Mouse (Mus musculus): ENCODE results near the gene Rragc.
A peak's percentile ranks its signal among the peaks of the same experiment; 100 is the strongest.
"Not testable (repeated sequence)": the region's sequence is repeated elsewhere in the genome, so short reads cannot be mapped to it uniquely, and the experiment has no call there.

Rragc gene

DNA sequence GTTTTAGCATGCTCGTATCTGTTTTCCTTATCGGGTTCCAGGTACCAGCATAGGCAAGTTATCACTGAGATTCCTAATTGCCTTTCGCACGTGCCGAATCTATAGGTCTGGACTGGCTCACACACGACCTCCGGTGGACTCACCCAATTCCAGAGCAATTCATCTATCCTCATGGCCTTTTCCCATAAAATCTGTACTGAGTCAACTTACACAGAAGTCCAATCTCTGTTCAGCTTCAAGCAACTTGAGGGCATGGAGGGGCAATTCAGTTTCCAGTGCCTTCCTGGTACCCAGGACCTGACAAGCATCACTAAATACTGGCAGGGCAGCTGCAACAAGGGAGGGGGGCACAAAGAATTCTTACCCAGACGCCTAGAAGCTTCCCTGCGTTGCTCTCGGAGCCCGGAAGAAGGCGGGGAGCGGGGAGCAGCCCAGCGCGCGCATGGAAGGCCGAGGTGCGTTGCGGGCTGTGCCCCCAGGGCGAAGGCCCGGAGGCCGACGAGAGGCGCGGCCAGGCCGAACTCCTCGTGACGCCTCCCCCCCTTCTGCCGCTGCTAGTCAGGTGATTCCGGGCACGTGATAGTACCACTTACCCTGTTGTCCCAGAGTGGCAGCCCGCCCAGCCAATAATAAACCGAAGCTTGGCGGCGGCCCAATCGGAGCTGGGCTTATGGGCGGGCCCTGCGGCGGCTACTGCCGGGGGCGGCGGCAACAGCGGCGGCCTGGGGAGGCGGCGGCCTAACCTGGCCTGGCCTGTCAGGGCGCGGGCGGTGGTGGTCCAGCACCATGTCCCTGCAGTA is at the start of gene Rragc:
TSS of gene Rragc (plus strand) at position 699 of the 800 bp plus-strand sequence.
- peak; percentile 97 for DNase-seq (ENCODE audit: low read depth, low spot score)

DNA sequence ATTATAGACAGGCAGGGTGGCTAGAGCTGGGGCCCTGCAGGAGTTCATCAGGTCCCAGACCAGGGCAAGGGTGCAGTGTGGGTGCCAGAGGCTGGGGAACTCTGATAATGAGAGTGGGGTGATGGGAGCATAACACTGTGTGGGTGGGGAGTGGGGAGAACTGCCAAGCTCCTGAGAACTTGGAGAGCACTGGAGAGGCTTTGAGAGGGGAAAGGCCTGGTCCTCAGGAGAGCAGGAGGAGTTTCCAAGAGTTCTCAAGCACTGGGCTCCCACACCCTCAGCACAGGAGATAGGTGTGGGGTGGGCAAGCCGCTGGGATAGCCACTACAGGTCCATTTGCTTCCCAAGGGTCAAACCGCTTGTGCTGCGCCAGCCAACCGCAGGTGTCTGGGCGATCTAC is 23.5 kb upstream of the Rragc start:
- DNase-seq (ENCODE audit: low read depth, low spot score): no peak

DNA sequence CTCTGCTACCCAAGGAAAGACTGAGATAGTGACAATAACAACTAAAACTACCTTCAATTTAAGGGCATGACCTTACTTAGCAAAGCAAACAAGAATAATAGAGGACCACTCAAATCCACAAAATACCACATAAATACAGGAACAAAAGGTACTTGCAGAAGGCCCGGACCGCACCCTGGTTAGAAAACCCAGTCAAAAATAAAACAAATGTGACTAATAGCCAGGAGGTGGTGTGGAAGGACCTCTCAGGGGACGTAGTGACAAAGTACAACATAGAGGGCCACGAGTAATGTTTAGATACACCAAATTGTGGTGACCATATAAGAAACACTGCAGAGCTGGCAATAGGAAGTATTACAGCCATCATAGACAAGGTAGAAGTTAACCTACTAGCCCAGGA is 23.0 kb upstream of the Rragc start:
- DNase-seq (ENCODE audit: low read depth, low spot score): no peak

DNA sequence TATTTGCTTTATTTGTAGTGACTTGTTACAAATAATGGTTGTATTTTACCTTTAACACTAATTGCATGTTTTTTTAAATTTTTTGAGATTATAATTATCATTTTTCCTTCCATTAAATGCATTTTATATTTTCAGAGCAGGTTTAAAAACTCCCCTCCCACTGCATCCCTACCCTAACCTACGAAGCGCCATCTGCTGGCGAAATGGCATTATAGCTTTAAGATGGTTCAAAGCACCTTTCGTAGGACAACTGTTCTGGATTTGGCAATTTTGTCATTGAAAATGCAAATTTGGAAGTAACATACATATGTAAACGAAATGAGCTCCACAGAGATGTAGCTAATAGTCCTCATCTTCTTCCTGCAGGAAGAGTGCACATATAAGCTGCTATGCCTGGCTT is 18.6 kb upstream of the Rragc start:
- DNase-seq (ENCODE audit: low read depth, low spot score): peak; percentile 29

DNA sequence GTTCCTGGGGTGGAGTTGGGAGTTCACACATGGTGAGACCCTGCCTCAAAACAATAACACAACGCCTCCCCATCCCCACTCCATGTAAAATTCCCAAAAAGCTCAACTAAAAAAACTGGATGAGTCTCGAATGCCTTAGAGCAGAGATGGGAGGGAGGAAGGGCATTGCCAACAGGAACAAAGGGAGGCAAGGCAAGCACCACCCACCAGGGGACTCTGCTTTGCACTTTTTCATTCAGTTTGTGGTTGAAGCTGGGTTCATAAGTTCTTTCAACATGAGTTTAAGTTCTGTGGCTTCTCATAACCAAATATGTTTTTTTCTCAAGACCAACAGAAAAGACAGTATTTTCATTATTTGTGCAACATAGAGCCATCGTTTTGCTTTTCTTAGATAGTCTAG is 13.8 kb upstream of the Rragc start:
- no peak for DNase-seq (ENCODE audit: low read depth, low spot score)

DNA sequence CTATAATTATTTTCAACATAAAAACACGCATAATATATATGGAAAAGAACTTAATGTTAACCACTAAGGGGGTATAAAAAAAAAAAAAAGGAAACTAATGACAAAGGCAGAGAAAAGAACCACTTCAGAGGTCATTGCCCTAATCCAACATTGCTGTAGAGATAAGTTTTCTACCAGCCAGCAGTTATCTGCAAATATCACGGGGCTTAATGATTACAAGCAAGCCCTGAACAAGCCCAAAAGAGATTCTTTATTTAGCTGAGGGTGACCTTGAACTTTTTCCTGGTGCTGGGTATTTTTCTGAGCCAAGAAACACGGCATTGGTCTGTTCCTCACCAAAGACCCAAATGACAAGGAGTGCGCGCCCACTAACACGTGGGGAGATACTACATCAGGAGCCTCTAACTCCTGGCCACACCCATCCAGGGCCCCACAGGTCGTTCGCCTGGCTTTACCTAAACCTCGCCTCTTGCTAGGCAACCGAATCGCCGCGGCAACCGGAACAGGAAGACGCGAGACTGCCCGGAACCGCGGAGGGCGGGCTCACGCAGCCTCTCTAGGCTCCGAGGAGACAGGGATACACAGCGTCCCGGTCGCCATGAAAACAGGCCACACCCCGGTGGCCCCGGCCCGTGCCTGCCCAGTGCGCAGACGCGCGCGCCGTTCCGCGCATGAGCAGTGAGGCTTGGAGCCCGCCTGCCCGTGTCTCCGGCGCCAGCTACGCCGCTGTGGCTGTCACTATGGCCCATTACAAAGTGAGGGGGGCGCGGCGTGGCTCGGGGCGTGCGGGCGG is 12.7 kb upstream of the Rragc start, which contains the start of gene Mycbp:
TSS of gene Mycbp (plus strand) at position 500 of the 793 bp plus-strand sequence.
- peak; percentile 92 for DNase-seq (ENCODE audit: low read depth, low spot score)

DNA sequence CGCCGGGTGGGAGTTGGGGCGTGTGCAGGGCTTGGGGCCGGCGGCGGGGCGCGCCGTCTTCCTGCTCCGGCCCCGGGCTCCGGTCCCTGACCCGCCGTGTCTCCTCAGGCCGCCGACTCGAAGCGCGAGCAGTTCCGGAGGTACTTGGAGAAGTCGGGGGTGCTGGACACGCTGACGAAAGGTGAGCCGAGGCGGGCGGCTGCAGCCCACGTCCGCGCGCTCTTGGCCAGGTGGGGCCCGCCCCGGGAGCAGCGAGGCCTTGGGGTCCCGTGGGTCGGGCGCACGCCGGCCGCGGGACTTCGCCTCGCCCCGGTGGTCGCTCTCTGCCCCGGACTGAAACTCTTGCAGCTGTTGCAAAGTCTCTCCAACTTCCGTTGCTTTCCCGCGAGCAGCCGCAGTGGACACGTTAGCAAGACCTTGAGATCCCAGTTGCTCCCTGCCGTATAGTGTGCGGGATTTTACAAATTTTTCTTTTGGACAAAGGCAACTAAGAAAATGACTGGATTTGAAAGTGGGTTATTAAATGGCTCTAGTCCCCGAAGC is 12.0 kb upstream of the Rragc start:
- DNase-seq (ENCODE audit: low read depth, low spot score): no peak

DNA sequence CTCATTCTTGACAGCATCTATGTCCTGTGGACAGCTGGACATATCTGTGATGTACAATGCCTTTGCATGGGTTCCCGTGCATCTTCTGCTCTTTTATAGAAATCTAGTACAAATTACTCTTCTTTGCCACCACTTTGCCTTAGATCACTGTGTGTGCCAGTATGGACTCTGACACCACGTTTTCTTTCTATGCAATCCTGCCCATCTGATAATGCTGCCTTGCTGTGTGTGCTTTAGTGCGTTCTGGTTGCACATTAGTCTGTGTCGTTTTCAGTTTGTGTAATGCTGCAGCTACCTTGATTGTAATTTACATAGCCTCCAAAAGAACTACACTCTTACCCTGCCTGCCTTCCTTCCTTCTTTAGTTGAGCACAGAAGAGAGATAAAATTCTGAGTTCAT is 5.7 kb upstream of the Rragc start:
- DNase-seq (ENCODE audit: low read depth, low spot score): no peak

DNA sequence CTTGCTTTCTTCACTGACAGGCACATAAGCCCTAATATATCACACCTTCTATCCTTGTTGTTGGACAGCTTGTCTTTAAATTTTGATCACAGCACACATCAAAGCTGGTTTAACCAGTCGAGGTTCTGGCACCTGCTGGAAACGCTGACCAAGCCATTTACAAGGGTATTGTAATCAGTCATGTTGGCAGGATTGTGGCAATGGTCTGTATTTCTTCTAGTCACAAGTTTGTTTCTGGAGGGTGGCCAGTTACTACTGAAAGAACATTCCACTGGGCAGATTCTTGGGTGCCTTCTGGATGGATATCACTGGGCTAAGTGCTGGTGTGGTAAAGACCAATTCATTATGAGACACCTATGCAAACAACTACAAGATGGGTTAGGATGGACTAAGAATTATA is 4.8 kb upstream of the Rragc start:
- no peak for DNase-seq (ENCODE audit: low read depth, low spot score)

DNA sequence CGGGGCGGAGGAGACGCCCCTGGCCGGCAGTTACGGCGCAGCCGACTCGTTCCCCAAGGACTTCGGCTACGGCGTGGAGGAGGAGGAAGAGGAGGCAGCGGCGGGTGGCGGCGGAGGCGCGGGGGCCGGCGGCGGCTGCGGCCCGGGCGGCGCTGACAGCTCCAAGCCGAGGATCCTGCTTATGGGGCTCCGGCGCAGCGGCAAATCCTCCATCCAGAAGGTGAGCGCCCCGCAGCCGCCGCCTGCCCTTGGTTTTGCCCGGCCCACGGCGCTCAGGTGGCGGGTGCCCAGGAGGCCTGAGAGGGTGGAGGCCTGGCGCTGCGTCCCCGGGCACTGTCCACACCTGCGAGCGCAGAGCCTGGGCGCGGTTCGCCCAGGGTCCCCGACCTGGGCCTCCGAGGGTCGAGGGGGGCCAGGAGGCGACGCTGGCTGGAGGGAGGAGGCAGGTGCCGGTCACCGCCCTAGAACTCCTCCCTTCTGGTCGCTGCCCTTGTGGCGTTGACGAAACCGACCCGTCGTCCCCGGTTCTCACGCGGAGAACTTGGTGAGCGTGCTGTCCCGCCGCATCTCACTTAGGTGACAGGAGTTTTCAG is 398 bp downstream of the Rragc start, which contains the start of gene 4930535I16Rik:
TSS of gene 4930535I16Rik (minus strand) at position 475 of the 593 bp plus-strand sequence.
- DNase-seq (ENCODE audit: low read depth, low spot score): no peak

DNA sequence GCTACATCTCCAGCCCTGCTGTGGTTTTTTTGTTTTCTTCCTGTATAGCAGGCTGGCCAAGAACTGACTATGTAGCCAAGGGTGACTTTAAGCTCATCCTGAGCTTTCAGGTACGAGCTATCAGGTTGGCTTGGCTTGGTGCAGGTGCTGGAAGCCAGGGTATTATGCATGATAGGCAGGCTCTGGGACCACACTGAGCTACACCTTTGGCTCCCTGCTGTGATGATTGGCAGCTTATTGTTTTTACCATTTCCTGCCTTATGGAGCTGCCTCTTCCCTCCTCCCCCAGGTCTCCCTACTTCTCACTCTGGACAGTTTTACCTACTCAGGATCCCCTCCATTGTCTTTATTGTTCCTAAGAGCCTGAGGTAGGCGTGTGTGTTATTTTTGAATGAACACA is 1.6 kb downstream of the Rragc start:
- no peak for DNase-seq (ENCODE audit: low read depth, low spot score)

DNA sequence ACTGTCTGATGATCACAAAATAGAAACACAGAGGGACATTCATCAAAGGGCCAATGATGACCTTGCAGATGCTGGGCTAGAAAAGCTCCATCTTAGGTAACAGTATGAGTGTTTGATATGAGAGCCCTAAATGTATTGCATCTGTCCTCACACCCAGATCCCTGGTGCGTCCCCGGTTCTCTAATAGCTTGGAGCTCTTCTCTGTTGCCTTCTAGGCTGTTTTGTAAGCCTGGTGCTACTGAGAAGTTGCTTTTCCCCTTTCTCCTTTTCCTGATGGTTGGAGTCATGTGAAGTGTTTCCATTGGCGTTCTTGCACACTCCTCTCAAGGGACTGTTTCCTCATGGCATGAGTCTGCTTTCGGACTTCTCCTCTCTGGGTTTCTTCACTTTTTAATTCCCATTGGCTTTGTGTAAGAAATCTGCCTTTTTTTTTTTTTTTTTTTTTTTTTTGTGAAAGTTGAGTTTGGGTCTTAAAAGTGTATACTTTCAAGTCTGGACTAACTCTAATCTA is 3.9 kb downstream of the Rragc start:
- DNase-seq (ENCODE audit: low read depth, low spot score): no peak

DNA sequence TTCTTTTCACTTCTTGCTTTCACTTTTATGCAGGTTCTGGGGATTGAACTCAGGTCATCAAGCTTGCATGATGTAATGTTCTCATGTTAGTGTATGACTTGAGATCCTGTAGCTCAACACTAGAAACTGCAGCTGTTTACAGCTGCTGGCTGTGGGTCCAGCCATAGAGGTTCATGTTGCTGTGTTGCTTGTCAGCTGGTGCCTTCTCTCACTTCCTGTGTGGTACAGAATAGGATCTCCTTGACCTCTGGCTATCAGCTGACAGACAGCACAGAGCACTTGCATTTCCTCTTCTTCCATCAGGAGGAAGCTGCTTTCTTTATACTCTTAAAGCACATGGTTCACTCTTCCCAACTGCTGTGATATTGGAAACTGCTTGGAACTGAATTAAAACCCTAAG is 10.7 kb downstream of the Rragc start:
- DNase-seq (ENCODE audit: low read depth, low spot score): no peak

DNA sequence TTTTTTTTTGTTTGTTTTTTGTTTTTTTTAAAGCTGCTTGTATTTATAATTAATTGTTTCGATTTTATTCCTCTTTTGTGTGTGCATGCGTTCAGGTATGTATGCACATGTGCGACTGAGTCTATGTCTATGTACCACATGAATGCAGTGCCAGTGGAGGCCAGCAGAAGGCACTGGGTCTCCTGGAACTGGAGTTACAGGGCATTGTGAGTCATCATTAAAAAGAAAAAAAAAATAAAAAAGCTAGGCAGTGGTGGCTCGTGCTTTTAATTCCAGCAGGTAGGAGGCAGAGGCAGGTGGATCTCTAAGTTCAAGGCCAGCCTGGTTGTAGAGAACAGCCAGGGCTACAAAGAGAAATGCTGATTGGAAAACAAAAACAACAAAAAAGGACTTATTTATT is 12.7 kb downstream of the Rragc start:
- no peak for DNase-seq (ENCODE audit: low read depth, low spot score)

DNA sequence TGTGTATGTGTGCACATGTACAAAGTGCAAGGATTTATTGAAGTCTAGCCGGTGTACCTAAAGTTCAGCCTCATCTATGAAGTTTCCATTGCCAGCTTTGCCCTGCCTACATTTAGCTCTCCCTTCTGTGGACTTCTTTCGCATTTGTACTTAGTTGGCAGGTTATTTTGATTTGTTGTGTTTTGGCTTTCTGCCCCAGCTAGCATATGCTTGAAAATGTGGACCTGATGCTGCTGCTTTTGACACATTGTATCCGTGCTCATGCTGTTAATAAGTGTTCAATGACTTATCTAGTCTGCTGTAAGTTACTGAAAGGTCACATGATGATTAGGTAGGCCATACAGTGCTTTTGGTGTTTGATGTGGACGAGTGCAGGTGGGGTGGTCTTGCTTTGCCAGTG is 17.1 kb downstream of the Rragc start:
- no peak for DNase-seq (ENCODE audit: low read depth, low spot score)

DNA sequence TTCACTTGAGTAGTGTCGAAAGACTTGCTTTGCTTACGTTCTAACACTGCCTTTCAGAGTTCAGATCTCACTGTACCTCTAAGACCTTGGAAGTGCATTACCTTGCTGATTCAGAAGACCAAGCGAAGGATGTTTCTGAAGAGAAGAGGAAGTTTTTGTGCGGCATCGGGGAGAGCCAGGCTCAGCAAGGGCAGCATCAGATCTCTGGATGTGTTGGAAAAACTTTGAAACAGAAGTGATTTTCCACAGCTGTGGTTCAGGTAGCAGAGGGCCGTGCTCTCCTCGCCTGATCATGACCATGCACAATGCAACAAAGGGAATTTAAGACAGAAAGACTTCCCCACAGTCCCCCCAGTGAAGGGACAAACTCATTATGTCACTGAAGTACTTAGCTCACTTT is 18.8 kb downstream of the Rragc start:
- DNase-seq (ENCODE audit: low read depth, low spot score): no peak

DNA sequence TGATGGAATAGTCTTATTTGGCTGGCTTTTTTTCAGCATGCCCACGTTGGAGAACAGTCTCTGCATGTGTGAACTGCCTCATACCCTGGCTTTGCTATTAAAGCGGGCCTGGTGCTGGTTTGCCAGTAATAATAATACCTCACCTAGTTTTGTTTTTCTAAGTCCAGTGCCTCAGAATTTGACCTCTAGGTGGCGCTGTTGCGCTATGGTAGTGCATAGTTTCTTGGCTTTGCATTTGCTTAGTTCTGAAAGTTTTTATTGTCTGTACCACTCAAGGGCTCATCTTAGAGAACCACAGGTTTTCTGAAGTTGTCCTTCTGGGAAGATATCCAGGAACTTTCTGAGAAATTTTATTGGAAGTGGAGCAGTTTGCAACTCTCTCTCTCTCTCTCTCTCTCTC is 22.6 kb downstream of the Rragc start:
- peak; percentile 50 for DNase-seq (ENCODE audit: low read depth, low spot score)

DNA sequence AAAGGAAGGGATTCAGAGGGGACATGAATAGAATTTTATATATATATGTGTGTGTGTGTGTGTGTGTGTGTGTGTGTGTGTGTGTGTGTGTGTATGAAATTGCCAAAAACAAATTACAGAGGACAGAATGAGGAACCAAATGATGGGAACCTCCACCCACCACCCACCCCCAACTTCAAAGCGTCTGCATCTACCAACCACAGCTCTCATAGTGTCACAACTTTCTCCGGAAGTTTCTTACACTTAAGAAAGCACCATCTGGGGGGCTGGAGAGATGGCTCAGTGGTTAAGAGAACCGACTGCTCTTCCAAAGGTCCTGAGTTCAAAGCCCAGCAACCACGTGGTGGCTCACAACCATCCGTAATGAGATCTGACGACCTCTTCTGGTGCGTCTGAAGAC is 23.6 kb downstream of the Rragc start:
- DNase-seq (ENCODE audit: low read depth, low spot score): not testable (repeated sequence)

DNA sequence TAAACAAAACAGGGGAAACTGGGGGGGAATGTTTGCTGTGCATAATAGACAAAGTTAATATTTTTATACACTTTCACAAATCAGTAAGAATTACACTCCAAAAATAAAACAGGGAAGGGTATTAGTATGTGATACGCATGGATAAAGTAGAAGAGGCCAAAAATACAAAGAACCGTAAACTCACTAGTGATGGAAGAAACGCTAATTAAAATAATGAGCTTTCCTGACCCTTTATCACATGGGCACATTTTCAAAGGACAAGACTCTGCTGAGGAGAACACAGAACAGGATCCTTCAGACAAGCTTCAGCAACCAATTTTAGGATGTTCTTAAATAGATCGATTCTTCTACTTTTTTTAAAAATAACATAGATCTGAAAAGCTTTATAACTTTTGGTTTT is 29.5 kb downstream of the Rragc start:
- DNase-seq (ENCODE audit: low read depth, low spot score): no peak

DNA sequence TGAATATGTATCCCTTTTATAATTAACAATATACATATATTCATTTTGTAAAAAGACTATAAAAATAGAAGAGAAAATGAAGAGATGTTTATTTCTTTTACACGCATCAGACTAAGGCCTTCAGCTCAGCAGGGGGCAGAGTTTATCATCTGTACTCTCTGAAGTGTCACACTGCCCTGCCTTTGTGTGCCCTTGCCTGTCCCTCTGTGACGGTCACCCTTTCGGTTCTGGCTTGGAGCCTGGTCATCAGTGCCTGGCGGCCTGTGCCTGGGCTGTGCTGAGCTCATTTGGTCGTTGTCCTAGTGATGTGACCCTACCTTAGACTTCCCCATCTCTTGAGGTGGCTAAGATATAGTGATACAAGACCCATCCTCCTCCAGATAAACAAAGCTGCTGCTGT is 29.9 kb downstream of the Rragc start:
- DNase-seq (ENCODE audit: low read depth, low spot score): no peak

DNA sequence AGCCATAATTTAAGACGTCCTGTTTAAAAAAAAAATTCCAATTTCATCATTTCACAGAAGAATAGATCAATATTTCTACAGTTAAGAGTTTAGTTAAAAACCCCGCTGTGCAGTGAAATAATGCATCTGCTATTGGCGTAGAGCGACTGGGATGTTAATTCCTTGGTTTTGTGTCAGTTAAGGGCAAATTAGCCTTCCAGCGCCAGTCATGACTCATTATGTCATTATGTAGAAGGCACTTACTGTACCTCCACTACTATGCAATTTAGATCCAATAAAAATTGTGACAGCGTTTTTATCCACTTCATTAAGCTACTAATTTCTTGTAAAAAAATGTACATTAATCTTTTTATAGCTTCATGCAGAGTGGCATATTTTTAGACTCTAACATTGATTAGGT is 31.7 kb downstream of the Rragc start:
- DNase-seq (ENCODE audit: low read depth, low spot score): no peak

DNA sequence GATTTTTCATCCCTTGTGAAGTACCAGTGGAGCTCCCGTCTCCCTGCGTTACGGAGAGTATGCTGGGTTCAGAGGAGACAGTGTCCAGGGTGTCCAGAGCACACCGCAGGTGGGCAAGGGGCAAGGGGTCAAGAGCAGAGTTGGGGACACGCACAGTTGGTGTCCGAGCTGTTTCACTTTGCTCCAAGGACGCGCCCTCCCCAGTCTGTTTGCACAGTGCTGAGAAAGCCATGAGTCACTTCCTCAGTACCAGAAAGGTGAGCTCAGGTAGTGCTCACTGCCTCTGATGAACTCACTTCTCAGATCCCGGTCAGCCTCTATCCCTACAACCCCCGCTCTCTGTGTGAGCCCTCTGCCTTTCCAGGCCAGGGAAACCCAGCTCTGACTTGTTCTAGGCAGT is 32.4 kb downstream of the Rragc start:
- no peak for DNase-seq (ENCODE audit: low read depth, low spot score)

Measured in retina, adult 2 months (tissue).